Comparison of ENCODE assay signal across 29 mouse cellular contexts in genomic region chr13:96530064-96530463, GRCm38 (mm10). TPM values are rescaled to one million over a fixed set of nuclear protein-coding genes. Genes with fewer than 3 reads are reported as not detected.
"Had no signal": no experiment of that assay in that cellular context is flagged by ENCODE, and none has a peak within 500 bp of the region (broad histone marks: within the 10 kb centered on the region; RNA-seq: fewer than 3 reads in every experiment).

No protein-coding gene starts in this region.

- H3K4me3 ChIP-seq: limb, embryonic 12.5 days; limb, embryonic 15.5 days; midbrain, embryonic 12.5 days; midbrain, embryonic 15.5 days; neural tube, embryonic 12.5 days; neural tube, embryonic 15.5 days had no signal

- H3K4me2 ChIP-seq: limb, embryonic 12.5 days; limb, embryonic 15.5 days; liver, embryonic 11.5 days; lung, embryonic 14.5 days; midbrain, embryonic 12.5 days; midbrain, embryonic 15.5 days; neural tube, embryonic 12.5 days; neural tube, embryonic 15.5 days had no signal

- H3K4me1 ChIP-seq: limb, embryonic 15.5 days; midbrain, embryonic 15.5 days; neural tube, embryonic 12.5 days; neural tube, embryonic 15.5 days had no signal

- H3K27me3 ChIP-seq: limb, embryonic 12.5 days; limb, embryonic 15.5 days; midbrain, embryonic 12.5 days; midbrain, embryonic 15.5 days; neural tube, embryonic 12.5 days; neural tube, embryonic 15.5 days had no signal

- H3K36me3 ChIP-seq: limb, embryonic 15.5 days; midbrain, embryonic 12.5 days; midbrain, embryonic 15.5 days; neural tube, embryonic 12.5 days had no signal

- ATAC-seq: liver, postnatal 0 days; lung, postnatal 0 days; midbrain, embryonic 15.5 days had no signal

- H3K9ac ChIP-seq: limb, embryonic 12.5 days; limb, embryonic 15.5 days; liver, embryonic 14.5 days; liver, postnatal 0 days; lung, embryonic 14.5 days; midbrain, embryonic 12.5 days; midbrain, embryonic 15.5 days; neural tube, embryonic 12.5 days; neural tube, embryonic 15.5 days had no signal

- H3K9me3 ChIP-seq: limb, embryonic 12.5 days; limb, embryonic 15.5 days; midbrain, embryonic 12.5 days; midbrain, embryonic 15.5 days; neural tube, embryonic 12.5 days; neural tube, embryonic 15.5 days had no signal

- DNase-seq: kidney, postnatal 25 days; layer of hippocampus, postnatal 36 days; left cerebral cortex, postnatal 4 days; liver, postnatal 0 days; lung, embryonic 14.5 days; right cerebral cortex, adult 18-20 months; right cerebral cortex, postnatal 14 days; right cerebral cortex, postnatal 4 days; thymus, adult 2 months; thymus, postnatal 14 days; thymus, postnatal 4 days had no signal

- H3K27ac ChIP-seq: kidney, postnatal 0 days; limb, embryonic 12.5 days; limb, embryonic 15.5 days; liver, embryonic 14.5 days; macrophage; midbrain, embryonic 12.5 days; midbrain, embryonic 15.5 days; neural tube, embryonic 12.5 days; neural tube, embryonic 15.5 days; stomach, postnatal 0 days had no signal

RNA-seq across cellular contexts. Expression of gene Gm17622, which starts 39.5 kb away (rescaled TPM):
- total RNA-seq: layer of hippocampus, adult 8-10 months; layer of hippocampus, postnatal 10 days; layer of hippocampus, postnatal 36 days; left cerebral cortex, adult 8-10 months; left cerebral cortex, postnatal 14 days; left cerebral cortex, postnatal 4 days; megakaryocyte, adult 5-6 weeks had no signal
- polyA plus RNA-seq: kidney, postnatal 0 days; limb, embryonic 12.5 days; limb, embryonic 15.5 days; liver, embryonic 11.5 days; liver, embryonic 14.5 days; liver, postnatal 0 days; lung, embryonic 14.5 days; lung, postnatal 0 days; macrophage; midbrain, embryonic 12.5 days; midbrain, embryonic 15.5 days; neural tube, embryonic 12.5 days; neural tube, embryonic 15.5 days; stomach, embryonic 14.5 days; stomach, postnatal 0 days; thymus, adult 2 months had no signal

RNA-seq across cellular contexts. Expression of gene Ankdd1b, which starts 59.1 kb away (rescaled TPM):
- total RNA-seq: left cerebral cortex, postnatal 4 days had no signal
- polyA plus RNA-seq: liver, postnatal 0 days; lung, embryonic 14.5 days; macrophage; midbrain, embryonic 12.5 days; midbrain, embryonic 15.5 days; neural tube, embryonic 15.5 days had no signal
